Mouse (Mus musculus): ENCODE measurements around the gene Flvcr1. TPM values are rescaled to one million over a fixed set of nuclear protein-coding genes. Genes with fewer than 3 reads are reported as not detected.

Flvcr1 gene
- total RNA-seq, 2 experiments from 2014 or later, result 11.5 to 14.5 TPM

DNA sequence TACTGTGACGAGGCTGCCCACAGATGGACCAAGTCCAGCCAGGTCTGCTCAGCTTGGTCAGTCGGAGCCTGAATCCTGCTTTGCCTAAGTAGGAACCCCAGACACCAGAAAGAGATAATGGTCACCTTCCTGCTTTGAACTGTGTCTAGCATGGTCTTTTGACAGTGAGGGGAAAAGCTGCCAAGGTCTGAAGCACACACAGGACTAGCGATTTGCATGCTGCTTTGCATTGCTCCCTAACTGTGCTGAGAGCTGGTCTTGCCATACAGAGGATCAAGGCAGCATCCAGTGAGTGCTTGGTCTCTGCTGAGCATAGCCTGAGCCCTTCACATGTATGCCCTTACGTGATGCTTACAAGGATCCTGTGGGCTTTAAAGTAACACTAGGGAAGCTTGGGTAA is 44.5 kb downstream of the Flvcr1 start:
- no peak for DNase-seq (ENCODE audit: low spot score in 2 of 2)

DNA sequence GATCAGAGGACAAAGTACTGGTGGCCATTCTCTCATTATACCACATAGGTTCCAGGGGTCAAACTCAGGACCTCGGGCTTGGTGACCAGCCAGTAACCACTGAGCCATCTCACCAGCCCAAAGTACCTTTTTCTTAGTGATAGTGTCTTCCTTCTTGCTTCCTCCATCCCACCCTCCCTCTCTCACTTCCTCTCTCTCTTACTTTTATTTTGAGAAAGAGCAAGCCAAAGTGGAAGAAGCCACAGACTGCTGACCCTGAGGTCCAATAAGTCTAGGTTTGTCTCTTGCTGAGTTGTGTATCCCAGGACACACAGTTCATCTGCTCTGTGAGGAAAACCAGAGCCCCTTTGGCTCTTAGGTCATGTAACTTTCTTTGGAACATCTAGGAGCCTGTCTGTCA is 45.5 kb downstream of the Flvcr1 start:
- no peak for DNase-seq (ENCODE audit: low spot score in 2 of 2)

DNA sequence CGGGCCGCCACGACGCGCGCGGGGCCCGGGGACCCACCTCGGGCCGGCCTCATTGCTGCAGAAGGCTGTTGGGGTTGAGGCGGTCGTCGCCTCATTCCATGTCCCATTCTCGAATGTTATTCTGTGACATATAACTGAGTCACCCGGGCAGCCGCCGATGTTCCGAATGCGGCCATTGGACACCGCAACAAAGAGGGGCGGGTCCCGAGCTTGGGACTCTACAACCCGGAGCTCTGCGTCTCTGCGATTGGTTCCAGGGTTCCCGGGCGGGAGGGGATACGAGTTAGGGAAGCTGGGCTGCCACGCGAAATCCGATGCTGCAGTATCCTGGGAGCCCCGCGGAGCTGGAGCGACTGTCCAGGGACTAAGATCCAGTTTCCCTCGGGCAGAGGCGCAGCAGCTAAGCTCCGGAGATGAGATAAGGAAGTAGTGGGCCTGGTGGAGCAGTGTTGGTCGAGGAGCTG is 46.8 kb downstream of the Flvcr1 start, which contains the start of gene Vash2:
Gene Vash2 (minus strand): TSS at position 197 of the 464 bp plus-strand sequence.
- peak; percentile 56 to 63 for DNase-seq (ENCODE audit: low spot score in 2 of 2)

DNA sequence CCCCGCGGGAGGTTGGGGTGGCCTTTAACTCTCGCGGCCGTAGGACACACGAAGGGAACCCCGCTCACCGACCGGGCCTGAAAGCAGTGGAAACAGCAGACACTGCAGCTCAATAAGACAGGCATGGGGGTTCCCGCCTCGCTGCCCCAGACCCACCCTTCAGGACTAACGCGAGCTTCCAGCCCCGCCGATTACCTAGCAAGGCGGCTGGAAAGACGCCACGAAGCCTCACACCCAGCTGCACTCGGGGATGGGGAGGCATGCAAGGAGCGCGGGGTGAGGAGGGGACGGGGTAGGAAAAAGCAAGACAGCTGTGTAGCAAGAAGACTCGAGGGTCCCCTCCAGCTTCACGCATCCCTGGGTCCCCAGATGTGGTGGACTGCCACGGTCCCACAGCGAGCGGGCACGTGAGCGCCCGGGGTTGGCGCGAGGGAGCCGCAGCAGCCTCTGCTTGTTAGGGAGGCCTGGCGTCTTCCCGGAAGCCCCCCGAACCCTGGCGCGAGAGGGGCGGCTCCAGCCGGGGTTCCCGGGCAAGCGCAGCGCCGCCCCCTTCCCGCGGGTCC is 47.4 kb downstream of the Flvcr1 start:
- DNase-seq (ENCODE audit: low spot score in 2 of 2), result no peak

DNA sequence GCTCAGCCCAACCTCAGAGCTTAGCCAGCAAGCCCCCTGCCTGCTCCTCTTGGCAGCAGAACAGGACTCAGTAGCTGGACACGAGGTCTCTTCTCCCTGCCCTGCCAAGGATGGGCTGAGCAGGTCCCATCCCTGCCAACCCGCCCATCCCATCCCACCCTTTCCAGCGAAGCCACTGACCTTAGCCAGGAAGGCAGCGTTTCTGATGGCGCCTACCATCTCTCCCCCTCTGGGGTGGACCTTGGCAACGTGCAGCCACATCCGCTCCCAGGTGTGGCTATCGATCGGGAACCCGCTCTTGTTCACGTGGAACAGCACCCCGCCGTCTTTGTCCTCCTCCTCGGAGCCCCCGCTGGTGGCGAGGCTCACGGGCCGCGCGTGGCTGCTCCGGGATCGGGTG is 48.0 kb downstream of the Flvcr1 start:
- DNase-seq (ENCODE audit: low spot score in 2 of 2), result no peak

DNA sequence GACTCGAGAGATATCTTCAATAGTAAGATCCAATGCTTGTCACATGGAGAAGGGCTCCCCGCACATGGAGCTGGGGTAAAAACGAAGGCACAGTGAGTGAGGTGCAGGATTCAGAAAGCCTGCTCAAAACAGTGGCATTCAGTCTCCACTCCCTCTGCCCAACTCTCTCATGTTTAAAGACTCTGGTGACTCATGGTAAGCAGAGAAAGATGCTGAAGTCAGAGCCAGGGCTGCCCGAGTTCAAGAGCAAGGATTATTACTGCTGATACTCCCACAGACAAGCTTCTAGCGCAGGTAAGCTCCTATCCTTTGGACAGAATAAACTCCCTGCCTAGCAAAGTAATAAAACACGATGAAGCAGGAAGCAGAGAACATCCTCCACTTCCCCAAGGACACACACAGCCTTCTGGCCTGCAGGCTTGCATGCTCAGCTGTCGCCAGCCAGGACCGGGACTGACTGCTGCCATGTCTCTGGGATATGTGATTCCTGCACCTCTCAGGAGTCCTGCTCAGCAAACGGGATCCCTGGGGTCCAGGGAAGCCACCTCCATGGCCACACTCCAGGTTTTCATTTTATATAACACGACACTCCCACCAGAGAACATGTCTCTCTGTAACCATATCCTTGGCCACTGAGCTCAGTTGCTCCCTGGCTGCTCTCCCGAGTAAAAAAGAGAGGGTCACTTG is 48.9 kb downstream of the Flvcr1 start:
- DNase-seq (ENCODE audit: low spot score in 2 of 2), result no peak

DNA sequence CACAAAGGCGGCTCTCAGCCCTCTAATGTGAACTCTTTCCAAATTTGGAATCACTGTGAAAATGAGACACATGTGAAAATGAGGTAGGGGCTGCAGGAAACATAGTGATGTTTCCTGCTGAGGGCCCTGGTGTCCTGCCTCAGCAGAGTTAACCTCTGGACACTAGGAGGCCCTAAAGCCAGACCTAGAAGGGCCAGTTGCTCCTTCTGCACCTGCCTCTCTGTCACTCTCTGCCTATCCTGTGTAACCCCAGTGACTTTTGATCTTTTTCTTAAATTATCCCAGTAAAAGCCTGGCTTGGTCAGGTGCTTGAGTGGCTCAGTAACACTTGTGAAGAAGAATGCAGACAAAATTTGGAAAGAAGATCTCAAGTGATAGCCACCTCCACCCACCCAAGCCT is 51.1 kb downstream of the Flvcr1 start:
- no peak for DNase-seq (ENCODE audit: low spot score in 2 of 2)

DNA sequence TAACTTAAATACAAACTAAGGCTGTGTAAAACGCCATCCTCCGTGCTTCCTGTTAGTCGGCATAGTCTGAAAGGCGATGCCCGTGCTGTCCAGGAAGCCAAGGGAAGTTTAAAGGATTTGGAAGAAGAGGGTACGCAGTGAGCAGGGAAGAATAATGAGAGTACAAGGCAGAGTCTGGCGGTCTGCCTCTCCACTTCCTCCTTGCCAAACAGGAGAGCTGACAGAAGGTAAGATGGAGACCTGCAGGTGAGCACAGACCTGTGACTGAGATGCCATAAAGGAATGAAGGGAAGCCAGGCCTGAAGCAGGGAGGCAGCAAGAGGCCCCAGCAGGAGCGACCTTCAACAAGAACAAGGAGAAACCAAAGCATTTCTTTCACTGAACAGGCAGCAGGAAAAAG is 51.8 kb downstream of the Flvcr1 start:
- no peak for DNase-seq (ENCODE audit: low spot score in 2 of 2)

DNA sequence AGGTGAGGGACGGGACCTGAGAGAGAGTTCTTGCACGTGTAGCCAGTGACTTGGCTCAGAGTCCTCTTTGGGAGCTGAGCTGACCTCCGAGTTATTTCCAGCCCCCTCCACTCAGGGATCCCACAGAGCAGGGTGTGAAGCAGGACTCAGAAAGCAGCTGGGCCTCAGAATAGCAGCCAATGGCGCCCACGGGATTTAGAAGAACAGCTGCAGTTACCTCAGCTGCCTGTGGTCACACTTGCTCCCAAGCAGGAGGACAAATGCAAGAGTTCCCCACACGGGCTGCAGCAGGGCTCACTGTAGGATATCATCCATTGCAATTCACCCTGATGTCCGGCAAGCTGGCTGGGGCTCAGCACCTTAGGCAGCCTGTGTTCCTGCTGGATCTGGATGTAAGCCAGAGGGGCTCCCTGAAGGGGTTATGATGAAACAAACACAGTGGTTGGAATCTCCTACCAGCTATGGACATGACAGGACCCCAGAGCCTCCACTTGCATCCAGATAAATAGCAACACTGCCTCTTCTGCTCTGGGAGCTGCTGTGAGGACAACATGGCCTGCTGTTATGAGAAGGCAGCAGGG is 53.3 kb downstream of the Flvcr1 start:
- DNase-seq (ENCODE audit: low spot score in 2 of 2), result peak in 1 of 2 experiments; percentile 21

DNA sequence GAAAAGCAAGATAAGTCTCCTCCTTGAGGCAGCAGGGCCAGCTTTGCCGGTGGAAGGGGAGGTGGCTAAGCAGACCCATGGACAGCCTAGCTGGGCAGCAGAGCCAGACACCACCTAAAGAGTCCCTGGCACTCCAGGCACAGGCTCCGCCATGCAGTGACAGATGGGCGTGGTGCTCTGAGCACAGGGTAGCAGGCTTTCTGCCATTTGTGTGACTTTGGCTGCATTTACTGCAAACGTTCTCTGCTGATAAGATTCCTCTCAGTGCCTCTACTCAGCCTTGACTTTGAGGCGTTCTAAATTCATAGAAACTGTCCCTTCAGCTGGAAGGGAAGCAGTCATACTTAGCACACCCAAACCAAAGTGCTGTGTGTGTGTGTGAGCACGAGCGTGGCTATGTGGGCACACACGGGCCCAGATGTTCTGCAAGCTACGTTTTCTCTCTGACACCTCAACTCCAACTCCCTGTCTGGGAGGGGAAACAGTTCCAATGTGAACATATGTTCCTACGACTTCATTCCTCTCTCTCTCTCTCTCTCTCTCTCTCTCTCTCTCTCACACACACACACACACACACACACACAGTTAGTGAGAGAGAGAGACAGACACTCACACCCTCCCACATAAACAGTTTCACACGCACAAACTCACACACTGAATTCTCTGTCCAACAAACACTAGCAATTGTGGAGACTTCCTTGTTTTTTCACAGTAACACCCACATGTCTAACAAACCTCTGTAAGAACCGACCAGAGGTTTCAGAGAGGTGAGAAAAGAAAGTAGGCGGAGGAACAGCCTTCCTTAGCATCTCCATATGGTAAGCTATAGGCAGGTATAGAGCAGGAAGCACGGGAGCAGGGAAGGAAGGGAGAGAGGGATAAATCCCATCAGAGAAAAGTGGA is 54.0 kb downstream of the Flvcr1 start:
- peak in 1 of 2 experiments; percentile 20 for DNase-seq (ENCODE audit: low spot score in 2 of 2)

DNA sequence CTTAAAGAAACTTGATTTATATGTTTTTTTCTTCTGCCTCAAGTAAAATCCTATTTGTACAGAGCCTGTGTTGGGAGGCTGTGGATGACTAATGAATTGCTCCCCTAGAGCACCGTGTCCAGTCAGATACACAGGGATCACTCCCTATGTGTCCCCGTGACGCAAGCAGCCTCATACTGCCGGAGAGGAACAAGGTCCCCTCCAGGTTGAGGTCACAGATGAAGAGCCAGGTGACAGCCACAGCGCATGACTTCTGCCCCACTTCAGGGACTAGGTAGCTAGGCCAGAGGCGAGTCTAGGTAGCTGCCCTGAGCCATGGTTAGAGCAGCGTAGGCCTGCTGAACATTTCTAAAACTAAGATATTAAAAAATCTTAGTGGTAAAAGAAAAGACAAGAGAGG is 57.9 kb downstream of the Flvcr1 start:
- DNase-seq (ENCODE audit: low spot score in 2 of 2), result no peak

DNA sequence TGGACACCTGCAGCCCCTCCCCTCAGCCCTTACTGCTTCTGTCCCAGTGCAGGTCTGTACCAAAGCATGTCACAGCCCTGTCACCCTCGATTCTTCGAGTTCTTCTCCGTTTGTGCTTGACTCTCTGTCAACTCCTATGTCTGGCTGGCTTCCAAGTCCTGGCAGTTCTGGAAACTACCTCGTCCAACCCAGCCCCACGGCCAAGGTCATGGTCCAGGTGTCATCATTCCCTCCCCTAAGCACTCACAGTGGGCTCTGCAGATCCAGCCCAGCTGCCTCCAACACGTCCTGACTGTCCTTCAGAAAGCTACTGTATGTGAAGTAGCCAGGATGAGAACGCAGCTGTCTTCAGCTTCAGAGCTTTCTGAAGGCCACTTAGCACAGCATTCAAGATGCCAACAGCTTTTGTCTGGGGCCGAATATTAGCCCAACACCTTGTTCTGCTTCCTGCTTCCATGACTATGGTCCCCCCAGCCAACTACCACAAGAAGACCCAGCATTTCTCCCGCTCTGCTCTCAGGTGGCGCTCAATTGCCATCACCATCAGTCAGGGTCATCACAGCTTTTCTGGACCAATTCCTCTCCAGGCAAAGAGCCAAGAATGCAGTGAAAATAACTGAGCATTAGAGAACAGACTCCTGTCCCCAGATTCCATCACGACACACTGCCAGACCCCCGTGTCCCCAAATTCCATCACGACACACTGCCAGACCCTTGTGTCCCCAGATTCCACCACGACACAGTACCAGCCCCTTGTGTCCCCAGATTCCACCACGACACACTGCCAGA is 60.8 kb downstream of the Flvcr1 start:
- DNase-seq (ENCODE audit: low spot score in 2 of 2), result no peak

DNA sequence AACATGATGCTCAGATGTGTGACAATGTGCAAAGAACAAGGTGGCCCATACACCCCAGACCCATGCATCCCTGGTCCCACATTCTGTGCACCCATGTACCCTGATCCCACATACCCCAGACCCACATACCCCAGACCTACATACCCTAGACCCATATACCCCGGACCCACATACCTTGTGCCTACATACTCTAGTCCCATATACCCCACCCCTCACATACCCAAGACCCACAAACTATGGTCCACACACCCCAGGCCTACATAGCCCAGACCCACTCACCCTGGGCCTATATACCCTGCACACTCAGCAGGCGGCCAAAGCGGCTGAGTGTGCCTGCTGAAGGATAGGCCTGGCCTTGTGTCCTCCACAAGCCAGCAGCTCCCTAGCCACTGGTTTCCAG is 63.2 kb downstream of the Flvcr1 start:
- no peak for DNase-seq (ENCODE audit: low spot score in 2 of 2)

DNA sequence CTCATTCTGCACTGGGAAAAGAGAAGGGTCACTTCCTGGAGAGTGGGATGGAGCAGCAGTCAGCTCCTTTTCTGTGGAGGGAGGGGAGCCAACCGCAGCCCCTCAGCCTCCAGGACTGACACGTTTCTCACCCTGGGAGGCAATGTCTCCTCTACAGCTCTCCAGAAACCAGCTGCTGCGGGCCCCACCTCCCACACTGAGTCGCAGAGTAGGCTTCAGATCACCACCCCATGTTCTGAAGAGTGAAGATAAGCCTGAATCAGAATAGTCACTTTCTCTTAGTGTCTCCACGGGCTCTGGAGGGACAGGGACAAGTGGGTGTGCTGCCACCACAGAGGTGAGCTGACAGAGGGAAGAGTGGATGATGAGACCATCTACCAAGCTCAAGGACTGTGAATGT is 67.1 kb downstream of the Flvcr1 start:
- no peak for DNase-seq (ENCODE audit: low spot score in 2 of 2)

Other genes starting within 250 kb of the Flvcr1 start
- 100 to 1,000 TPM; 138 to 147 TPM for gene Rps6kc1, start 114.4 kb downstream of the Flvcr1 start, total RNA-seq (2021)
- gene Angel2, start 101.0 kb downstream of the Flvcr1 start, total RNA-seq (2021), result 10 to 100 TPM; 56.2 to 56.7 TPM
- 1 to 10 TPM; 1.8 to 2.9 TPM for gene Vash2, start 46.9 kb downstream of the Flvcr1 start, total RNA-seq (2021)
- gene Spata45, start 10.5 kb upstream of the Flvcr1 start, total RNA-seq (2021), result not detected
- 10 to 100 TPM; 27.1 to 27.8 TPM for gene Tatdn3, start 36.8 kb upstream of the Flvcr1 start, total RNA-seq (2021)
- under 1 TPM; 0.23 to 0.56 TPM for gene Nsl1, start 36.9 kb upstream of the Flvcr1 start, total RNA-seq (2021)
- gene Batf3, start 71.7 kb upstream of the Flvcr1 start, total RNA-seq (2021), result 1 to 10 TPM; 3.0 TPM
- gene Fam71a, start 138.7 kb upstream of the Flvcr1 start, total RNA-seq (2021), result not detected
- gene Atf3, start 191.9 kb upstream of the Flvcr1 start, total RNA-seq (2021), result 1 to 10 TPM in 1 of 2 experiments, under 1 TPM in 1; 0.91 to 3.1 TPM

Measured in left cerebral cortex, adult 18-20 months (tissue).